Mouse (Mus musculus): Measurements from ENCODE around the gene Glmp.
"Not testable (repeated sequence)": the region's sequence is repeated elsewhere in the genome, so short reads cannot be mapped to it uniquely, and the experiment has no call there.

Glmp gene

GRCm38 (mm10) chr3:88359989-88360388 lies 35.2 kb downstream of the Glmp start:
- CTCF ChIA-PET: interaction anchor here in 3 of 4 experiments (0.6 to 1.8 kb wide), 6 partner anchors 31 to 439 kb away, joined by 3 to 5 read pairs (median 3); no protein-coding TSS in a partner anchor
- POLR2A ChIA-PET: interaction anchor here (0.7 to 32.7 kb wide), 22 partner anchors 8 to 325 kb away, joined by 3 to 943 read pairs (median 4); partner anchors contain the start of genes Smg5 (in 3 of the 4), Tmem79 (in 3 of the 4), Cct3 (in 2 of the 4) and Pmf1 (in 2 of the 4)

DNA sequence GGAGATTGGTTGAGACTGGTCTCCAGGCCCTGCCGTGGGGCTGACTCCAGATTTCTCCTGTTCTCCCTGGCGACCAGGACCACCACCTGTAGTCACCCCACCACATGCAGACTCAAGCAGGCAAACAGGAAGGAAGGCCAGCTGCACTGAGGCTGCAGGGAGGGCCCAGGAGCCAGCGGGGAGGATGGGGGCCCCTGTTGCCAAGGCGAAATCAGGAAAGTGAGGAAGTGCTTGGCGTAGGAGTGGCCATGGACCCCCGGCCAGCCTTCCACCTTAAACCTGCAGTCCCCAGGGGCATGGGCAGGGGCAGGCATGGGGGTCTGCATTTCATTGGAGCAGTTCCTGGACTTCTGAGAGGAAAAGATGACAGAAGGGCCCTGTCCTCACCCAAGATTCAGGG lies 36.3 kb downstream of the Glmp start:
- ChIA-PET POLR2A (interaction anchor here (1.0 to 32.7 kb wide), 14 partner anchors 9 to 77 kb away, joined by 3 to 943 read pairs (median 5); partner anchors contain the start of genes Smg5 (in 3 of the 4), Tmem79 (in 3 of the 4), Pmf1 (in 2 of the 4) and Cct3 (in 1 of the 4)), CTCF (interaction anchor here in 1 of 4 experiments (1.3 kb wide), 1 partner anchor 115 kb away, joined by 3 read pairs; no protein-coding TSS in a partner anchor)

- ChIA-PET POLR2A (interaction anchor here (0.5 to 32.7 kb wide), 9 partner anchors 19 to 842 kb away, joined by 3 to 943 read pairs (median 5); partner anchors contain the start of genes Smg5 (in 3 of the 4), Tmem79 (in 3 of the 4), Glmp (in 1 of the 4) and Pmf1 (in 1 of the 4)), CTCF (interaction anchor here in 1 of 4 experiments (1.3 kb wide), 1 partner anchor 115 kb away, joined by 3 read pairs; no protein-coding TSS in a partner anchor)
These were observed 36.9 kb downstream of the Glmp start for GRCm38 (mm10) chr3:88361612-88362313.

DNA sequence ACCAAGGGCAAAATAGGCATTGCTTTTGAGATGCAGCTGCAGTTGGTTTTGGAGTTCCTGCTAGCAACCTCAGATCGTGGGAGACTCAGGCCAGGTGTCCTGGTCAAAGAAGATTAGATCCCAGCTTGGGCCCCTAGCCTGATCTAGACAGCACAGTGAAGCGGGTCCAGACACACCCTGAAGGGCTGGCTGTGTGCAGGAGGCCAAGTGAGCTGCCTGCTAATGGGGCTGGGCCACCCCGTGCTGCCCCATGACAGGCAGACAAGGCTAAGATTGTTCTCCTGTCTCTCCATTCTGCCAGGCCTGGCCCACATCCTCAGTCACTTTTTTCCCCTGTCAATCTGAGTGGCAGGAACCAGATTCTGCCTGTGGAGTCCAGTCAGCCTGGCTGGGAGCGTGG lies 38.9 kb downstream of the Glmp start:
- POLR2A ChIA-PET: interaction anchor here in 3 of 4 experiments (0.5 to 28.0 kb wide), 16 partner anchors 9 to 212 kb away, joined by 3 to 943 read pairs (median 3); partner anchors contain the start of genes Smg5 (in 3 of the 3), Tmem79 (in 3 of the 3), Cct3 (in 1 of the 3) and Pmf1 (in 1 of the 3)
- CTCF ChIA-PET: interaction anchor here in 2 of 4 experiments (0.6 to 1.2 kb wide), 3 partner anchors 44 to 1433 kb away, joined by 3 to 6 read pairs (median 6); no protein-coding TSS in a partner anchor

DNA sequence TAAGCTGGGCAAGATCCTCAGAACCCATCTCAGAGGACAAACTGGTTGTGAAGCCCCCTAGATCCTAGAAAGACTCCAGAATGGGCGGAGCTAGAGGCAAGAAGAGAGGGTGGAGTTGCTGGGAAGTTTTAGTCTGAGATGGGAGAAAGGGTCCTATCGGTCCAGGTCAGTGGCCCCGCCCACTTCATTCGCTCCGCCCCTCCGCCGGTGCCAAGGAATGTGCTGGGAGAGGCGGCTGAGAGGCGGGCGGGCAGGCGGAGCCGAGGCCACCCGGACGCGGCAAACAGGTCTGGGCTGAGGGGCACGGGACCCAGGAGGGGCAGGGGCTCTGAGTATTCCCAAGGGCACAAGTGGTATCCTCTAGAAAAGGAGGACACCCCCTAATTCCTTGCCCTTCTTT lies 39.5 kb downstream of the Glmp start, which contains the start of gene Paqr6:
Gene Paqr6, plus strand, starts transcription at position 248 of the 400 bp plus-strand sequence.
- ChIA-PET CTCF (interaction anchor here in 2 of 4 experiments (0.6 to 1.2 kb wide), 3 partner anchors 43 to 1432 kb away, joined by 3 to 6 read pairs (median 6); no protein-coding TSS in a partner anchor), POLR2A (interaction anchor here in 3 of 4 experiments (0.6 to 28.0 kb wide), 16 partner anchors 10 to 1231 kb away, joined by 3 to 943 read pairs (median 3); partner anchors contain the start of genes Smg5 (in 3 of the 3), Tmem79 (in 3 of the 3), Cct3 (in 1 of the 3) and Pmf1 (in 1 of the 3))

- ChIA-PET POLR2A (interaction anchor here (0.5 to 28.0 kb wide), 12 partner anchors 9 to 187 kb away, joined by 3 to 943 read pairs (median 5); partner anchors contain the start of genes Smg5 (in 4 of the 4), Tmem79 (in 4 of the 4), Lamtor2 (in 1 of the 4) and Pmf1 (in 1 of the 4)), CTCF (interaction anchor here in 2 of 4 experiments (0.6 to 1.5 kb wide), 5 partner anchors 26 to 144 kb away, joined by 3 to 9 read pairs (median 3); partner anchors contain the start of gene Lmna (in 1 of the 2))
These were observed 41.0 kb downstream of the Glmp start for GRCm38 (mm10) chr3:88365705-88366361.

DNA sequence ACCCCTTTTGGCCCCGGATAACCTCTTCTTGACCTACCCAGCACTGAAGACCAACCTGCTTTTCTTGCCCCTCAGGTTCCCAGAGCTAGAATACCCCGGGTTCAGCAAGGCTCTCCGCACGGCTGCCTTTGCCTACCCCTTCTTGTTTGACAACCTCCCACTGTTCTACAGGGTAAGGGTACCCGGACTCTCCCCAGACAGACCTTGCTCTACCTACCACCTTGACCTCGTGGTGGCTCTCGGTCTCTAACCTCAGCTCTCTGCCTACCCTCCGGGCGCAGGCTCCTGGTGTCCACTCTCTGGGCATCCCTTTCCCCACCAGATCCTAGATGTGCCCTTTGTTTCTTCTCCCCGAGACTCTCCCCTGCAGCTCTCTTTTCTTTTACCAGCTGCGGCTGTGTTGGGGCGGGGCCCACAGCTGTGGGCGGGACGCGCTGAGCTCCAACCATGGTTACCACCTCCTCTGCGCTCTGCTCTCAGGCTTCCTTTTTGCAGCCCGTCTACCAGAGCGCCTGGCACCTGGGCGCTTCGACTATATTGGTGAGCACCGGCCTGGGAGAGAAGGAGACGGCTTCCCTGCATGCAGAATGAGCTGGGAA lies 42.1 kb downstream of the Glmp start:
- POLR2A ChIA-PET: interaction anchor here in 3 of 4 experiments (2.2 to 28.0 kb wide), 4 partner anchors 13 to 31 kb away, joined by 5 to 943 read pairs (median 234); partner anchors contain the start of genes Smg5 (in 3 of the 3) and Tmem79 (in 3 of the 3)
- CTCF ChIA-PET: not testable (repeated sequence)

GRCm38 (mm10) chr3:88367517-88367916 lies 42.7 kb downstream of the Glmp start:
- CTCF ChIA-PET: not testable (repeated sequence)
- POLR2A ChIA-PET: interaction anchor here in 3 of 4 experiments (2.2 to 28.0 kb wide), 4 partner anchors 14 to 31 kb away, joined by 5 to 943 read pairs (median 234); partner anchors contain the start of genes Smg5 (in 3 of the 3) and Tmem79 (in 3 of the 3)

DNA sequence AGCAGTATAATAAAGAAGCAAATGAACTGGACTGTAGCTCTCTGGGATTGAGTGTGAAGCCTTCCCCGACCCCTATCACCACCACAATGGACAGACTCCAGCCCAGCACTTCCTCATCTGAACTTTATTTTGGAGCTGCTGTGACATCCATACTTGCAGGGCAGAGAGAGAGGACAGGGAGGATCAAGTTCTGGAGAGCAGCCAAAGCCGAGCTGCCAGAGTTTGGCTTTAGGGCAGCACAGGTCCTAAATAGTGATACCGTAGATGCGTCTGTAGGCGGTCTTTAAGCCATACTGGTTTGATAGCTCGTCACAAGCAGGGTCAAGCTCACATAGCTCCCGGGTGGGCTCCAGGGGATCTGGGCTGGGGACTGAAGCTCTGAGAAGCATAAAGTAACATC lies 43.7 kb downstream of the Glmp start:
- POLR2A ChIA-PET: interaction anchor here in 2 of 4 experiments (0.5 to 0.6 kb wide), 2 partner anchors 42 to 207 kb away, joined by 3 read pairs; partner anchors contain the start of gene Pmf1 (in 1 of the 2)
- CTCF ChIA-PET: not testable (repeated sequence)

DNA sequence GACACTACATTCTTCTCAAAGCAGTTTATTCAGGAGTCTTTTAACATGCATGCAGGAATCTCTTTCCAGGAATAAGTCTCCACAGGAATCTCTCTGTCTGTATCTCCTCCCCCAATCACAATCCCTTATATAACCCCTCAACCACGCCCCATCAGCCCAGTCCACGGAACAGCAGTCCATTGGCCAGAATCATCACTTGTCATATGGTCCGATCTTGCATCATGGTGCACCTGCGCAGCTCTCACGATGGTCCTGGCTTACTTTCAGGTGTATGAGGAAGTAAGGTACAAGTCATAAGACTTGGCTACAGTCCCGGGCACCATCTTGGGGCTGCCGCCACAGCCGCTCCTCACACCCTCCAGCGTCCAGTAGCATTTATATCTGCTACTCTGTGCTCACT lies 47.8 kb downstream of the Glmp start, which contains the start of gene Bglap3:
Gene Bglap3, minus strand, starts transcription at position 101 of the 400 bp plus-strand sequence.
- CTCF ChIA-PET: not testable (repeated sequence)
- POLR2A ChIA-PET: interaction anchor here in 2 of 4 experiments (0.8 to 1.5 kb wide), 3 partner anchors 37 to 88 kb away, joined by 3 to 5 read pairs (median 3); partner anchors contain the start of gene Pmf1 (in 1 of the 2)

DNA sequence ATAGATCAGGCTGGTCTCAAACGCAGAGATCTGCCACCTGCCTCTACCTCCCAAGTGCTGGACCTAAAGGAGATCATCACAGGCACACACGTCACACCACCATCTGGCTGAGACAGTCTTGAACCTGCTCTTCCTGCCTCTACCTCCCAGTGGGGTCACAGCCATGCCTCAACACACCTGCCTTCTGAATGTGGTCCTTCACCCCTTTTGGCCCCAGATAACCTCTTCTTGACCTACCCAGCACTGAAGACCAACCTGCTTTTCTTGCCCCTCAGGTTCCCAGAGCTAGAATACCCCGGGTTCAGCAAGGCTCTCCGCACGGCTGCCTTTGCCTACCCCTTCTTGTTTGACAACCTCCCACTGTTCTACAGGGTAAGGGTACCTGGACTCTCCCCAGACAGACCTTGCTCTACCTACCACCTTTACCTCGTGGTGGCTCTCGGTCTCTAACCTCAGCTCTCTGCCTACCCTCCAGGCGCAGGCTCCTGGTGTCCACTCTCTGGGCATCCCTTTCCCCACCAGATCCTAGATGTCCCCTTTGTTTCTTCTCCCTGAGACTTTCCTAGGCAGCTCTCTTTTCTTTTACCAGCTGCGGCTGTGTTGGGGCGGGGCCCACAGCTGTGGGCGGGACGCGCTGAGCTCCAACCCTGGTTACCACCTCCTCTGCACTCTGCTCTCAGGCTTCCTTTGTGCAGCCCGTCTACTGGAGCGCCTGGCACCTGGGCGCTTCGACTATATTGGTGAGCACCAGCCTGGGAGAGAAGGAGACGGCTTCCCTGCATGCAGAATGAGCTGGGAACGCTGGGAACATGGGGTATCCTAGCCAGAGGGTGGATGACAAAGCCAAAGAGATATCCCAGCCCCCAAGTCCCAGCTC lies 51.2 kb downstream of the Glmp start:
- POLR2A ChIA-PET: interaction anchor here in 3 of 4 experiments (0.6 to 1.6 kb wide), 16 partner anchors 9 to 924 kb away, joined by 3 to 11 read pairs (median 4); partner anchors contain the start of genes Pmf1 (in 3 of the 3), Slc25a44 (in 2 of the 3), Smg5 (in 2 of the 3) and Tmem79 (in 2 of the 3)
- CTCF ChIA-PET: interaction anchor here in 2 of 4 experiments (0.6 to 1.0 kb wide), 2 partner anchors 44 to 108 kb away, joined by 3 to 5 read pairs; no protein-coding TSS in a partner anchor

- ChIA-PET POLR2A (interaction anchor here in 3 of 4 experiments (0.6 to 1.6 kb wide), 10 partner anchors 8 to 48 kb away, joined by 3 to 11 read pairs (median 4); partner anchors contain the start of genes Pmf1 (in 3 of the 3), Slc25a44 (in 2 of the 3), Smg5 (in 2 of the 3) and Tmem79 (in 2 of the 3)), CTCF (interaction anchor here in 1 of 4 experiments (1.0 kb wide), 1 partner anchor 107 kb away, joined by 3 read pairs; no protein-coding TSS in a partner anchor)
These were observed 51.8 kb downstream of the Glmp start for GRCm38 (mm10) chr3:88376644-88377043.

GRCm38 (mm10) chr3:88378599-88378998 lies 53.8 kb downstream of the Glmp start, which contains the start of gene Bglap2:
Gene Bglap2 (minus strand): TSS chr3:88378699.
- CTCF ChIA-PET: interaction anchor here in 1 of 4 experiments (0.6 kb wide), 1 partner anchor 131 kb away, joined by 4 read pairs; the partner anchor contains the start of gene Lmna
- POLR2A ChIA-PET: not testable (repeated sequence)
